Mouse (Mus musculus): ENCODE measurements around the gene Sfta2.

Sfta2 gene

GRCm38 (mm10) chr17:35593786-35594185 is 7.6 kb upstream of the Sfta2 start:
- DNase-seq (ENCODE audit: low spot score): no peak

- no peak for DNase-seq (ENCODE audit: low spot score)
These were observed 6.9 kb upstream of the Sfta2 start for GRCm38 (mm10) chr17:35594456-35594855.

- DNase-seq (ENCODE audit: low spot score): no peak
These were observed 4.0 kb upstream of the Sfta2 start for GRCm38 (mm10) chr17:35597399-35597798.

- DNase-seq (ENCODE audit: low spot score): no peak
These were observed 496 bp downstream of the Sfta2 start for GRCm38 (mm10) chr17:35601736-35602354.

- no peak for DNase-seq (ENCODE audit: low spot score)
These were observed 15.8 kb downstream of the Sfta2 start for GRCm38 (mm10) chr17:35617127-35617526.

GRCm38 (mm10) chr17:35626537-35626936 is 25.2 kb downstream of the Sfta2 start, which contains the start of gene Gm9573:
TSS of gene Gm9573 (minus strand) at chr17:35626637.
- no peak for DNase-seq (ENCODE audit: low spot score)

- DNase-seq (ENCODE audit: low spot score): peak; percentile 46
These were observed 32.6 kb downstream of the Sfta2 start for GRCm38 (mm10) chr17:35633992-35634391.

- no peak for DNase-seq (ENCODE audit: low spot score)
These were observed 33.9 kb downstream of the Sfta2 start for GRCm38 (mm10) chr17:35635202-35635601.

- peak; percentile 86 for DNase-seq (ENCODE audit: low spot score)
These were observed 34.4 kb downstream of the Sfta2 start for GRCm38 (mm10) chr17:35635699-35636111.

GRCm38 (mm10) chr17:35636363-35636762 is 35.0 kb downstream of the Sfta2 start:
- peak; percentile 36 for DNase-seq (ENCODE audit: low spot score)

GRCm38 (mm10) chr17:35638475-35639190 is 37.3 kb downstream of the Sfta2 start:
- peak; percentile 61 for DNase-seq (ENCODE audit: low spot score)

- DNase-seq (ENCODE audit: low spot score): no peak
These were observed 38.0 kb downstream of the Sfta2 start for GRCm38 (mm10) chr17:35639352-35639751.

GRCm38 (mm10) chr17:35643609-35644236 is 42.4 kb downstream of the Sfta2 start, which contains the start of gene Mucl3:
TSS of gene Mucl3 (minus strand) at chr17:35643695.
- no peak for DNase-seq (ENCODE audit: low spot score)

- DNase-seq (ENCODE audit: low spot score): no peak
These were observed 48.1 kb downstream of the Sfta2 start for GRCm38 (mm10) chr17:35649429-35649828.

- no peak for DNase-seq (ENCODE audit: low spot score)
These were observed 51.7 kb downstream of the Sfta2 start for GRCm38 (mm10) chr17:35653086-35653485.

GRCm38 (mm10) chr17:35665957-35666515 is 64.7 kb downstream of the Sfta2 start:
- DNase-seq (ENCODE audit: low spot score): no peak

GRCm38 (mm10) chr17:35666851-35667256 is 65.5 kb downstream of the Sfta2 start:
- DNase-seq (ENCODE audit: low spot score): no peak

GRCm38 (mm10) chr17:35667334-35668065 is 66.2 kb downstream of the Sfta2 start, which contains the start of gene Vars2:
TSS of gene Vars2 (minus strand) at chr17:35667592.
- DNase-seq (ENCODE audit: low spot score): peak; percentile 98

- DNase-seq (ENCODE audit: low spot score): no peak
These were observed 68.4 kb downstream of the Sfta2 start for GRCm38 (mm10) chr17:35669731-35670130.

GRCm38 (mm10) chr17:35671846-35672245 is 70.5 kb downstream of the Sfta2 start:
- DNase-seq (ENCODE audit: low spot score): no peak

- no peak for DNase-seq (ENCODE audit: low spot score)
These were observed 71.2 kb downstream of the Sfta2 start for GRCm38 (mm10) chr17:35672527-35672926.

All from layer of hippocampus, adult 11-12 months (tissue).